Mouse (Mus musculus): ENCODE measurements around the gene D630003M21Rik. TPM values are rescaled to one million over a fixed set of nuclear protein-coding genes. Genes with fewer than 3 reads are reported as not detected.

The D630003M21Rik gene
- polyA plus RNA-seq, 1 experiment from 2014 or later: 1.00 TPM

DNA sequence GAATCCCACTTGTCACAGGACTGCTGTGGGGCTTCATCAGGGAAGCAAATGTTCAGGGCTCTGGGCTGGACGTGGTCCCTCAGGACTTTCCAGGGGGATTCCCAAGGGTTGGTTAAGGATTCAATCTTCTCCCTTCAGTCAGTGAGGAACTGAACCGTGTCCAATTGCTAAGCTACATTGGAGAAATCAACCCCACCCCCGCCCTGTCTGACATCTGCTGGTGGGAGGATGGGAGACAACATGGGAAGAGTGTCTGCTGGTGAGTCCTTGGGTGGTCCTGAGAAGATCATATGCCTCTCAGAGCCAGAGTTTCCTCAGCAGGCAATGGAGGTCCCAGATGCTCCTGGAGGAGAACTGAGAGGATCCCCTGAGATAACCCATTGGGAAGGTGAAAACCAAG is 3.4 kb upstream of the D630003M21Rik start:
- H3K36me3 ChIP-seq (replicated peaks; ENCODE audit: control insufficient read depth, insufficient read depth, low read depth, low read length): no peaks in the 10 kb centered on the region
- no peaks in the 10 kb centered on the region; the same call in 1 of the 2 replicates for H3K4me1 ChIP-seq (ENCODE audit: control insufficient read depth, insufficient read depth, low read length)
- no peaks in the 10 kb centered on the region for H3K9me3 ChIP-seq (replicated peaks; ENCODE audit: control insufficient read depth, low read length)
- 62% methylated on average over 3 of the region's 3 CpGs for WGBS
- H3K27me3 ChIP-seq (ENCODE audit: control insufficient read depth, insufficient read depth, low read length): no peaks in the 10 kb centered on the region
- DNase-seq (ENCODE audit: low spot score) (no peak), ATAC-seq (replicated peaks; ENCODE audit: insufficient number of reproducible peaks, low FRiP score, low TSS enrichment, low read depth) (no peak)
- H3K4me3 ChIP-seq (ENCODE audit: low read depth, low read length): no peak overlapping the region
- no peak overlapping the region for H3K9ac ChIP-seq (replicated peaks; ENCODE audit: low read length)
- H3K27ac ChIP-seq (replicated peaks; ENCODE audit: low read depth, low read length): no peak overlapping the region
- H3K4me2 ChIP-seq (ENCODE audit: low read depth, low read length): no peak overlapping the region

- ATAC-seq (replicated peaks; ENCODE audit: insufficient number of reproducible peaks, low FRiP score, low TSS enrichment, low read depth): no peak
- Histone ChIP-seq H3K4me3 (ENCODE audit: low read depth, low read length) (no peak overlapping the region), H3K27ac (replicated peaks; ENCODE audit: low read depth, low read length) (no peak overlapping the region), H3K4me1 (ENCODE audit: control insufficient read depth, insufficient read depth, low read length) (no peaks in the 10 kb centered on the region; the same call in 1 of the 2 replicates), H3K9ac (replicated peaks; ENCODE audit: low read length) (no peak overlapping the region), H3K27me3 (ENCODE audit: control insufficient read depth, insufficient read depth, low read length) (no peaks in the 10 kb centered on the region), H3K9me3 (replicated peaks; ENCODE audit: control insufficient read depth, low read length) (no peaks in the 10 kb centered on the region), H3K36me3 (replicated peaks; ENCODE audit: control insufficient read depth, insufficient read depth, low read depth, low read length) (no peaks in the 10 kb centered on the region), H3K4me2 (ENCODE audit: low read depth, low read length) (no peak overlapping the region)
- 41% methylated on average over 5 of the region's 5 CpGs for WGBS
- no peak for DNase-seq (ENCODE audit: low spot score)
Measured at GRCm38 (mm10) chr2:158231071-158231470, 2.0 kb upstream of the D630003M21Rik start.

- 31% methylated on average over 6 of the region's 6 CpGs for WGBS
- DNase-seq (ENCODE audit: low spot score) (no peak), ATAC-seq (replicated peaks; ENCODE audit: insufficient number of reproducible peaks, low FRiP score, low TSS enrichment, low read depth) (no peak)
- H3K9ac ChIP-seq (replicated peaks; ENCODE audit: low read length): no peak overlapping the region
- H3K9me3 ChIP-seq (replicated peaks; ENCODE audit: control insufficient read depth, low read length): no peaks in the 10 kb centered on the region
- H3K27me3 ChIP-seq (ENCODE audit: control insufficient read depth, insufficient read depth, low read length): no peaks in the 10 kb centered on the region
- no peak overlapping the region for H3K4me2 ChIP-seq (ENCODE audit: low read depth, low read length)
- H3K4me1 ChIP-seq (ENCODE audit: control insufficient read depth, insufficient read depth, low read length): no peaks in the 10 kb centered on the region; the same call in 1 of the 2 replicates
- H3K4me3 ChIP-seq (ENCODE audit: low read depth, low read length): no peak overlapping the region
- no peak overlapping the region for H3K27ac ChIP-seq (replicated peaks; ENCODE audit: low read depth, low read length)
- no peaks in the 10 kb centered on the region for H3K36me3 ChIP-seq (replicated peaks; ENCODE audit: control insufficient read depth, insufficient read depth, low read depth, low read length)
Measured at GRCm38 (mm10) chr2:158230617-158231016, 1.6 kb upstream of the D630003M21Rik start.

GRCm38 (mm10) chr2:158229503-158229892 is 476 bp upstream of the D630003M21Rik start:
- Histone ChIP-seq H3K27ac (replicated peaks; ENCODE audit: low read depth, low read length) (no peak overlapping the region), H3K9me3 (replicated peaks; ENCODE audit: control insufficient read depth, low read length) (no peaks in the 10 kb centered on the region), H3K4me1 (ENCODE audit: control insufficient read depth, insufficient read depth, low read length) (no peaks in the 10 kb centered on the region; the same call in 1 of the 2 replicates), H3K27me3 (ENCODE audit: control insufficient read depth, insufficient read depth, low read length) (no peaks in the 10 kb centered on the region), H3K4me2 (ENCODE audit: low read depth, low read length) (peak overlapping the region; percentile 93), H3K4me3 (ENCODE audit: low read depth, low read length) (peak overlapping the region; percentile 45), H3K9ac (replicated peaks; ENCODE audit: low read length) (peak overlapping the region; percentile 59), H3K36me3 (replicated peaks; ENCODE audit: control insufficient read depth, insufficient read depth, low read depth, low read length) (no peaks in the 10 kb centered on the region)
- DNase-seq (ENCODE audit: low spot score) (no peak), ATAC-seq (replicated peaks; ENCODE audit: insufficient number of reproducible peaks, low FRiP score, low TSS enrichment, low read depth) (no peak)
- 24% methylated on average over 7 of the region's 7 CpGs for WGBS

DNA sequence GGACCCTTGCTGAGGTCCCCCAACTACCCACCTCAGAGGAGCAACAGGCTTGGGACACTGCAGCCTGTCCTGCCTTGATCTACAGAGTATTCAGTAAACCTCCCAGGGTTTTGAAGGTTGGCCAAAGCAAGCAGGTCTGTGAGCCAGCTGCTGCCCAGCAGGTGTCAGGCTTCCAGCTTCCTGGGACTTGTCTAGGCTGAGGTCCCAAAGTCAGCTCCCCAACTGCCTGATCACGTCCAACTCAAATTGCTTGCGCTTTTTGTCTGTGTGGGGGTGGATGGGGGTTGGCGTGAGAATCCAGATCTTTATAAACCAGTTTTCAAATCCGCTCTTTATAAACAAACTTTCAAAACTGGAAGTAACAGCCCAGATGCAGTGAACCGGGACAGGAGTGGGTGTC is 3.7 kb downstream of the D630003M21Rik start:
- no peak overlapping the region for H3K27ac ChIP-seq (replicated peaks; ENCODE audit: low read depth, low read length)
- H3K27me3 ChIP-seq (ENCODE audit: control insufficient read depth, insufficient read depth, low read length): no peaks in the 10 kb centered on the region
- H3K9me3 ChIP-seq (replicated peaks; ENCODE audit: control insufficient read depth, low read length): no peaks in the 10 kb centered on the region
- H3K9ac ChIP-seq (replicated peaks; ENCODE audit: low read length): no peak overlapping the region
- 72% methylated on average over 5 of the region's 5 CpGs for WGBS
- no peak overlapping the region for H3K4me3 ChIP-seq (ENCODE audit: low read depth, low read length)
- no peak for DNase-seq (ENCODE audit: low spot score)
- ATAC-seq (replicated peaks; ENCODE audit: insufficient number of reproducible peaks, low FRiP score, low TSS enrichment, low read depth): no peak
- H3K36me3 ChIP-seq (replicated peaks; ENCODE audit: control insufficient read depth, insufficient read depth, low read depth, low read length): no peaks in the 10 kb centered on the region
- H3K4me2 ChIP-seq (ENCODE audit: low read depth, low read length): no peak overlapping the region
- H3K4me1 ChIP-seq (ENCODE audit: control insufficient read depth, insufficient read depth, low read length): no peaks in the 10 kb centered on the region; the same call in 1 of the 2 replicates

- Histone ChIP-seq H3K4me2 (ENCODE audit: low read depth, low read length) (no peak overlapping the region), H3K4me1 (ENCODE audit: control insufficient read depth, insufficient read depth, low read length) (no peaks in the 10 kb centered on the region), H3K4me3 (ENCODE audit: low read depth, low read length) (no peak overlapping the region), H3K9ac (replicated peaks; ENCODE audit: low read length) (no peak overlapping the region), H3K27ac (replicated peaks; ENCODE audit: low read depth, low read length) (no peak overlapping the region), H3K27me3 (ENCODE audit: control insufficient read depth, insufficient read depth, low read length) (no peaks in the 10 kb centered on the region), H3K36me3 (replicated peaks; ENCODE audit: control insufficient read depth, insufficient read depth, low read depth, low read length) (no peaks in the 10 kb centered on the region), H3K9me3 (replicated peaks; ENCODE audit: control insufficient read depth, low read length) (no peaks in the 10 kb centered on the region)
- no peak for DNase-seq (ENCODE audit: low spot score)
- no peak for ATAC-seq (replicated peaks; ENCODE audit: insufficient number of reproducible peaks, low FRiP score, low TSS enrichment, low read depth)
- WGBS: 71% methylated on average over 3 of the region's 3 CpGs
Measured at GRCm38 (mm10) chr2:158223497-158223896, 5.5 kb downstream of the D630003M21Rik start.

DNA sequence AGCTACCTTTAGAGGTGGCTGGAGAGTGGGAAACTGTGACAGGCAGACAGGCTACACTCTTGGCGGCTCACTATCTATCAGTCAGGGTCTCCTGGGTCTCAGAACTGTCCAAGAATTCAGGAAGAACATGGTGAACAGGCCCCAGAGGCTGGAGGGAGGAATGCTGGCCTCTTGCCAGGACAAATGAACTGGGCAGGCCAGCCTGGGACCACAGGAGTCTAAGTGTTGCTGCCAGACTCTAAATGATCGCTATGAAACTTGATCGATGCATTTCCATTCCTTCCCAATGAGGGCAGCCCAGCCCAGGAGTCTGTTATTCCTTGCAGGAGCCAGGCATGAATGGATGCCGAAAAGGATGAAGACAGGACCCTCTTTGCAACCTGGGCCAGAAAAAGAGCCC is 6.4 kb downstream of the D630003M21Rik start:
- Histone ChIP-seq H3K4me1 (ENCODE audit: control insufficient read depth, insufficient read depth, low read length) (no peaks in the 10 kb centered on the region), H3K4me2 (ENCODE audit: low read depth, low read length) (no peak overlapping the region), H3K4me3 (ENCODE audit: low read depth, low read length) (no peak overlapping the region), H3K36me3 (replicated peaks; ENCODE audit: control insufficient read depth, insufficient read depth, low read depth, low read length) (no peaks in the 10 kb centered on the region), H3K27ac (replicated peaks; ENCODE audit: low read depth, low read length) (no peak overlapping the region), H3K27me3 (ENCODE audit: control insufficient read depth, insufficient read depth, low read length) (no peaks in the 10 kb centered on the region), H3K9ac (replicated peaks; ENCODE audit: low read length) (no peak overlapping the region), H3K9me3 (replicated peaks; ENCODE audit: control insufficient read depth, low read length) (no peaks in the 10 kb centered on the region)
- DNase-seq (ENCODE audit: low spot score) (no peak), ATAC-seq (replicated peaks; ENCODE audit: insufficient number of reproducible peaks, low FRiP score, low TSS enrichment, low read depth) (no peak)
- 72% methylated on average over 4 of the region's 4 CpGs for WGBS

DNA sequence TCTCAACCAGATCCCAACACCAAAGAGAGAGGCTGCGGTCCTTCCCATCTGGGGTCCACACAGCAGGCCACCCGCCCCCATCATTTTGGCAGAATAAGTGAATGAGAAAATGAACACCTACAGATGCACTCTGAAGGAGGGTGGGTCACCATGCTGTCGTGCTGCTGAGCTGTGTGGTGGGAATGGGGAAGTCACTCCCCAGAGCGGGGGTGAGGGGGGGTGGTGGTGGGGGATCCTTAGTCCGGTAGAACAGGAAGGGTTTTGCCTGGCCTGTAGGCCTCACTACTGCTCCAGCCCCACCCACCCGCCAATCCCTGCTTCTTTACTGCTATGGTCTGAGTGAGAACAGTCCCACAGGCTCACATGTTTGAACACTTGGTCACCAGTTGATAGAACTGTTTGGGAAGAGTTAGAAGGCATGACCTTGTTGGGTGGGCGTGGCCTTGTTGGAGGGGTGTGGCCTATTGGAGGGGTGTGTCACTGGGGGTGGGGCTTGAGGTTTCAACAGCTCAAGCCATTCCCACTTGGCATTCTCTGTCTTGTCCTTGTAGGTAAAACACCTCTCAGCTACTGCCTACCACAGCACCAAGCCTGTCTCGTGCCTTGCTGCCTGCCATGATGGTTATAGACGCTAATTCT is 7.5 kb downstream of the D630003M21Rik start:
- no peak for ATAC-seq (replicated peaks; ENCODE audit: insufficient number of reproducible peaks, low FRiP score, low TSS enrichment, low read depth)

More for the DNA sequence above, 7.5 kb downstream of the D630003M21Rik start:
- 89% methylated on average over 9 of the region's 9 CpGs for WGBS
- DNase-seq (ENCODE audit: low spot score): no peak
- no peak overlapping the region for H3K9ac ChIP-seq (replicated peaks; ENCODE audit: low read length)
- no peak overlapping the region for H3K27ac ChIP-seq (replicated peaks; ENCODE audit: low read depth, low read length)
- no peaks in the 10 kb centered on the region for H3K9me3 ChIP-seq (replicated peaks; ENCODE audit: control insufficient read depth, low read length)
- no peaks in the 10 kb centered on the region for H3K36me3 ChIP-seq (replicated peaks; ENCODE audit: control insufficient read depth, insufficient read depth, low read depth, low read length)
- H3K4me2 ChIP-seq (ENCODE audit: low read depth, low read length): no peak overlapping the region
- no peaks in the 10 kb centered on the region for H3K27me3 ChIP-seq (ENCODE audit: control insufficient read depth, insufficient read depth, low read length)
- no peak overlapping the region for H3K4me3 ChIP-seq (ENCODE audit: low read depth, low read length)
- H3K4me1 ChIP-seq (ENCODE audit: control insufficient read depth, insufficient read depth, low read length): no peaks in the 10 kb centered on the region

Measured in embryonic facial prominence, embryonic 11.5 days (tissue).